Mouse (Mus musculus): ENCODE results near the gene Gli1.

GRCm38 (mm10) chr10:127355336-127355735, 13.6 kb upstream of the Gli1 start:
- TF ChIP-seq CTCF (IDR thresholded peaks at IDR 0.05; ENCODE audit: low read depth, low read length) (no peak), EP300 (IDR thresholded peaks at IDR 0.05; ENCODE audit: insufficient read depth, low read depth, low read length) (no peak)
